Mouse (Mus musculus): ENCODE data around the gene Adss. TPM values are rescaled to one million over a fixed set of nuclear protein-coding genes. Genes with fewer than 3 reads are reported as not detected.

The Adss gene
- polyA plus RNA-seq, 1 experiment from 2014 or later, result 26.2 TPM

- 56% methylated on average over 1 of the region's 1 CpGs for WGBS
- no peak overlapping the region for H3K27ac ChIP-seq (ENCODE audit: low read depth, low read length)
- H3K9ac ChIP-seq (ENCODE audit: low read depth, low read length), result no peak overlapping the region
- peaks cover 20% of the 10 kb centered on the region for H3K9me3 ChIP-seq (ENCODE audit: control insufficient read depth)
- H3K4me3 ChIP-seq (ENCODE audit: low read depth, low read length), result no peak overlapping the region
- no peaks in the 10 kb centered on the region for H3K4me1 ChIP-seq (replicated peaks; ENCODE audit: control insufficient read depth, insufficient read depth, low read length)
- ATAC-seq, result no peak
- H3K4me2 ChIP-seq (replicated peaks; ENCODE audit: low read depth), result no peak overlapping the region
- no peak for TF ChIP-seq CTCF (IDR thresholded peaks at IDR 0.05; ENCODE audit: low read depth)
- H3K27me3 ChIP-seq (replicated peaks; ENCODE audit: control insufficient read depth, insufficient read depth, low read length), result no peaks in the 10 kb centered on the region
- H3K36me3 ChIP-seq (ENCODE audit: control insufficient read depth, insufficient read depth), result no peaks in the 10 kb centered on the region; the same call in 1 of the 2 replicates
Measured at GRCm38 (mm10) chr1:177753496-177753895, 42.8 kb downstream of the Adss start.

- ATAC-seq, result peak; percentile 84
Measured at GRCm38 (mm10) chr1:177747869-177748540, 48.3 kb downstream of the Adss start.

GRCm38 (mm10) chr1:177744521-177745325 is 51.6 kb downstream of the Adss start:
- Histone ChIP-seq H3K27me3 (replicated peaks; ENCODE audit: control insufficient read depth, insufficient read depth, low read length) (no peaks in the 10 kb centered on the region), H3K36me3 (ENCODE audit: control insufficient read depth, insufficient read depth) (no peaks in the 10 kb centered on the region), H3K4me1 (replicated peaks; ENCODE audit: control insufficient read depth, insufficient read depth, low read length) (no peaks in the 10 kb centered on the region), H3K9me3 (ENCODE audit: control insufficient read depth) (peaks cover 8% of the 10 kb centered on the region; the same call in 1 of the 2 replicates), H3K9ac (ENCODE audit: low read depth, low read length) (no peak overlapping the region), H3K4me3 (ENCODE audit: low read depth, low read length) (no peak overlapping the region), H3K4me2 (replicated peaks; ENCODE audit: low read depth) (no peak overlapping the region), H3K27ac (ENCODE audit: low read depth, low read length) (peak overlapping the region; percentile 64)
- peak; percentile 56 for ATAC-seq
- no peak for TF ChIP-seq CTCF (IDR thresholded peaks at IDR 0.05; ENCODE audit: low read depth)
- WGBS, result 61% methylated on average over 7 of the region's 7 CpGs

More at GRCm38 (mm10) chr1:177747869-177748540, 48.3 kb downstream of the Adss start:
- Histone ChIP-seq H3K4me1 (replicated peaks; ENCODE audit: control insufficient read depth, insufficient read depth, low read length) (no peaks in the 10 kb centered on the region), H3K9ac (ENCODE audit: low read depth, low read length) (no peak overlapping the region), H3K36me3 (ENCODE audit: control insufficient read depth, insufficient read depth) (no peaks in the 10 kb centered on the region; the same call in 1 of the 2 replicates), H3K27me3 (replicated peaks; ENCODE audit: control insufficient read depth, insufficient read depth, low read length) (no peaks in the 10 kb centered on the region), H3K4me3 (ENCODE audit: low read depth, low read length) (no peak overlapping the region), H3K27ac (ENCODE audit: low read depth, low read length) (no peak overlapping the region; the same call in 1 of the 2 replicates), H3K9me3 (ENCODE audit: control insufficient read depth) (peaks cover 20% of the 10 kb centered on the region), H3K4me2 (replicated peaks; ENCODE audit: low read depth) (no peak overlapping the region)
- 72% methylated on average over 6 of the region's 6 CpGs for WGBS
- no peak for TF ChIP-seq CTCF (IDR thresholded peaks at IDR 0.05; ENCODE audit: low read depth)

- Histone ChIP-seq H3K27me3 (replicated peaks; ENCODE audit: control insufficient read depth, insufficient read depth, low read length) (no peaks in the 10 kb centered on the region), H3K9ac (ENCODE audit: low read depth, low read length) (no peak overlapping the region), H3K4me3 (ENCODE audit: low read depth, low read length) (no peak overlapping the region), H3K9me3 (ENCODE audit: control insufficient read depth) (no peaks in the 10 kb centered on the region), H3K4me2 (replicated peaks; ENCODE audit: low read depth) (no peak overlapping the region), H3K36me3 (ENCODE audit: control insufficient read depth, insufficient read depth) (no peaks in the 10 kb centered on the region), H3K27ac (ENCODE audit: low read depth, low read length) (no peak overlapping the region), H3K4me1 (replicated peaks; ENCODE audit: control insufficient read depth, insufficient read depth, low read length) (no peaks in the 10 kb centered on the region)
- 85% methylated on average over 1 of the region's 1 CpGs for WGBS
- TF ChIP-seq CTCF (IDR thresholded peaks at IDR 0.05; ENCODE audit: low read depth), result no peak
- peak; percentile 72 for ATAC-seq
Measured at GRCm38 (mm10) chr1:177742119-177742518, 54.2 kb downstream of the Adss start.

GRCm38 (mm10) chr1:177740707-177741106 is 55.6 kb downstream of the Adss start:
- ATAC-seq, result peak; percentile 56
- 33% methylated on average over 1 of the region's 1 CpGs for WGBS
- Histone ChIP-seq H3K27ac (ENCODE audit: low read depth, low read length) (peak overlapping the region; percentile 60), H3K36me3 (ENCODE audit: control insufficient read depth, insufficient read depth) (no peaks in the 10 kb centered on the region), H3K4me1 (replicated peaks; ENCODE audit: control insufficient read depth, insufficient read depth, low read length) (no peaks in the 10 kb centered on the region), H3K9me3 (ENCODE audit: control insufficient read depth) (no peaks in the 10 kb centered on the region), H3K9ac (ENCODE audit: low read depth, low read length) (no peak overlapping the region), H3K4me2 (replicated peaks; ENCODE audit: low read depth) (no peak overlapping the region), H3K4me3 (ENCODE audit: low read depth, low read length) (no peak overlapping the region), H3K27me3 (replicated peaks; ENCODE audit: control insufficient read depth, insufficient read depth, low read length) (no peaks in the 10 kb centered on the region)
- no peak for TF ChIP-seq CTCF (IDR thresholded peaks at IDR 0.05; ENCODE audit: low read depth)

GRCm38 (mm10) chr1:177737505-177738105 is 58.7 kb downstream of the Adss start:
- H3K27ac ChIP-seq (ENCODE audit: low read depth, low read length), result no peak overlapping the region
- no peak for TF ChIP-seq CTCF (IDR thresholded peaks at IDR 0.05; ENCODE audit: low read depth)
- no peak overlapping the region for H3K4me3 ChIP-seq (ENCODE audit: low read depth, low read length)
- H3K4me1 ChIP-seq (replicated peaks; ENCODE audit: control insufficient read depth, insufficient read depth, low read length), result no peaks in the 10 kb centered on the region
- H3K4me2 ChIP-seq (replicated peaks; ENCODE audit: low read depth), result no peak overlapping the region
- H3K9ac ChIP-seq (ENCODE audit: low read depth, low read length), result no peak overlapping the region
- no peak for ATAC-seq
- WGBS, result 48% methylated on average over 6 of the region's 6 CpGs
- H3K27me3 ChIP-seq (replicated peaks; ENCODE audit: control insufficient read depth, insufficient read depth, low read length), result no peaks in the 10 kb centered on the region
- no peaks in the 10 kb centered on the region for H3K9me3 ChIP-seq (ENCODE audit: control insufficient read depth)
- no peaks in the 10 kb centered on the region for H3K36me3 ChIP-seq (ENCODE audit: control insufficient read depth, insufficient read depth)
